Mouse (Mus musculus): ENCODE measurements at regions not wholly inside any gene's neighbourhood (a gene's known extent, or its start where the extent isn't known, plus 50 kb on each side); places are given as distances from the start of the nearest gene placed in this dataset.

- ATAC-seq (replicated peaks in 1 of 2; ENCODE audit: insufficient read depth in 1 of 2, low FRiP score in 2 of 2, low TSS enrichment in 1 of 2, low read depth in 1 of 2, poor library complexity in 2 of 2, severe bottlenecking in 2 of 2), result no peak
These were observed 60.3 kb upstream of the Foxk1 start for GRCm38 (mm10) chr5:142341026-142341432.

GRCm38 (mm10) chr5:142346454-142346853 is 54.8 kb upstream of the Foxk1 start:
- ATAC-seq (replicated peaks in 1 of 2; ENCODE audit: insufficient read depth in 1 of 2, low FRiP score in 2 of 2, low TSS enrichment in 1 of 2, low read depth in 1 of 2, poor library complexity in 2 of 2, severe bottlenecking in 2 of 2), result no peak

GRCm38 (mm10) chr5:142350574-142350973 is 50.7 kb upstream of the Foxk1 start:
- ATAC-seq (replicated peaks in 1 of 2; ENCODE audit: insufficient read depth in 1 of 2, low FRiP score in 2 of 2, low TSS enrichment in 1 of 2, low read depth in 1 of 2, poor library complexity in 2 of 2, severe bottlenecking in 2 of 2), result no peak; a peak in 1 of 4 replicates

All from hematopoietic stem cell, adult 5-6 weeks (primary cell).